Mouse (Mus musculus): ENCODE data around the gene Prss16.

Prss16 gene

GRCm38 (mm10) chr13:22035267-22036148, 26.0 kb upstream of the Prss16 start, which contains the start of the genes Hist1h2ah and Hist1h2bk:
Hist1h2ah (minus strand) TSS chr13:22035568.
Hist1h2bk (plus strand) TSS chr13:22035870.
- DNase-seq, result peak; percentile 66

- DNase-seq, result no peak
Observed at GRCm38 (mm10) chr13:22034443-22035266, 25.1 kb upstream of the Prss16 start.

GRCm38 (mm10) chr13:22033741-22034442, 24.4 kb upstream of the Prss16 start:
- no peak for DNase-seq

GRCm38 (mm10) chr13:22030493-22030892, 21.0 kb upstream of the Prss16 start:
- no peak for DNase-seq

- DNase-seq, result no peak
Observed at GRCm38 (mm10) chr13:22029928-22030327, 20.4 kb upstream of the Prss16 start.

- DNase-seq, result peak; percentile 83
Observed at GRCm38 (mm10) chr13:22028673-22029460, 19.3 kb upstream of the Prss16 start.

- DNase-seq, result peak; percentile 81
Observed at GRCm38 (mm10) chr13:22026058-22027031, 16.8 kb upstream of the Prss16 start.

- DNase-seq, result peak; percentile 64
Observed at GRCm38 (mm10) chr13:22022241-22022640, 12.7 kb upstream of the Prss16 start.

- DNase-seq, result no peak
Observed at GRCm38 (mm10) chr13:22021581-22021980, 12.0 kb upstream of the Prss16 start.

GRCm38 (mm10) chr13:22020901-22021339, 11.4 kb upstream of the Prss16 start:
- DNase-seq, result peak; percentile 39

- no peak for DNase-seq
Observed at GRCm38 (mm10) chr13:22019934-22020835, 10.6 kb upstream of the Prss16 start.

- DNase-seq, result peak; percentile 65
Observed at GRCm38 (mm10) chr13:22015479-22016450, 6.2 kb upstream of the Prss16 start.

- no peak for DNase-seq
Observed at GRCm38 (mm10) chr13:22014411-22014845, 4.9 kb upstream of the Prss16 start.

- DNase-seq, result no peak
Observed at GRCm38 (mm10) chr13:22013716-22014115, 4.2 kb upstream of the Prss16 start.

- DNase-seq, result no peak
Observed at GRCm38 (mm10) chr13:22008707-22009106, 835 bp downstream of the Prss16 start.

- no peak for DNase-seq
Observed at GRCm38 (mm10) chr13:22007872-22008271, 1.7 kb downstream of the Prss16 start.

- DNase-seq, result no peak
Observed at GRCm38 (mm10) chr13:22007121-22007510, 2.4 kb downstream of the Prss16 start.
